Mouse (Mus musculus) MEL-GATA-1-ER (cell line): ENCODE results near the gene Gm7544.
"Not testable (repeated sequence)": the region's sequence is repeated elsewhere in the genome, so short reads cannot be mapped to it uniquely, and the experiment has no call there.

Source experiments
- DNase-seq: peaks from one replicate; pipeline ENCODE4 v3.0.0-alpha.2; 2012; ENCODE audit warnings: low read depth; ENCODE audit errors: extremely low read depth

The Gm7544 gene

DNA sequence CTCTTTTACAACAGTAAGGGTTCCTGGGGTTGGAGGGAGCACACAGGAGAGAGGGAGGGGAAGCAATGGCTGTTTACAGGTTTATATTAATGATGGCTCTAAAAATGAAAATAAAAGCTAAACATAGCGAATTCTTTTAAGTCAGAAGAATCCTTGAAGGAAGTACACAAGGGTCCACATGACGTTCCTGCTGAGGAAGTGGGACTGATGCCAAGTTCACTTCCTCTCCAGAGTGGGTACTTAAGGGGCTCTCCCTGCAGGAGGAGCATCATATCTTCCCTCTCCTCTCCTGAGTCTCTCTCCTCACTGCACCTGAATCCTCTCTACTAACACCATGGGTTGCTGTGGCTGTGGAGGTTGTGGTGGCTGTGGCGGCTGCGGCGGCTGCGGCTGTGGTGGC is 31.2 kb downstream of the Gm7544 start, which contains the start of gene A030014E15Rik:
A030014E15Rik (plus strand) TSS at position 268 of the 400 bp plus-strand sequence.
- peak; percentile 6 for DNase-seq

DNA sequence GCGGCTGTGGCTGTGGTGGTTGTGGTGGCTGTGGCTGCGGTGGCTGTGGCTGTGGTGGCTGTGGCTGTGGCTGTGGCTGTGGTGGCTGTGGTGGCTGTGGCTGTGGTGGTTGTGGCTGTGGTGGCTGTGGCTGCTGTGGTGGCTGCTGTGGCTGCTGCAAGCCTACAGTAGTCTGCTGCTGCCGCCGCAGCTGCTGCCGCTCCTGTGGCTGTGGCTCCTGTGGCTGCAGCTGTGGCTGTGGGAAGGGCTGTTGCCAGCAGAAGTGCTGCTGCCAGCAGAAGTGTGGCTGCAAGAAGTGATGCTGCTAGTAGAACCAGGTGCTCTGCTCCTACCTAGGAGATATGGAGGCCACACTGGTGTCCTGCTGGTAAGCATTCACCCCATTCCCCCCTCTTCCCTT is 42.4 kb downstream of the Gm7544 start:
- DNase-seq = not testable (repeated sequence)

DNA sequence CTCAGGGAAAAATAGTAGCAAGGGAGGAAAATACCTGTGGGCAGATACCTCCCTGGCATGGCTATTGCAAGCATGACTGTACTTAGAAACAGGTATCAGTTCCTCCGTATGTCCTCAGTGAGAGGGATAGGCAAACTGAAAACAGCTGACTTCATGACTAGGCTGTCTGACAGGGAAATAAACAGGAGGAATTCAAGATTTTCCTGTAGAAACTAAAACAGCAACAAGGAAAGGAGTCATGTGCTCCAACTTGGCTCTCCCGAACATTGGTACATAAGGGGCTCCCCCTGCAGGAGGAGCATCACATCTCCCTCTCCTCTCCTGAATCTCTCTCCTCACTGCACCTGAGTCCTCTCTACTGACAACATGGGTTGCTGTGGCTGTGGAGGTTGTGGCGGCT is 42.8 kb downstream of the Gm7544 start, which contains the start of gene A030005L19Rik:
A030005L19Rik (plus strand) TSS at position 301 of the 400 bp plus-strand sequence.
- DNase-seq = no peak

DNA sequence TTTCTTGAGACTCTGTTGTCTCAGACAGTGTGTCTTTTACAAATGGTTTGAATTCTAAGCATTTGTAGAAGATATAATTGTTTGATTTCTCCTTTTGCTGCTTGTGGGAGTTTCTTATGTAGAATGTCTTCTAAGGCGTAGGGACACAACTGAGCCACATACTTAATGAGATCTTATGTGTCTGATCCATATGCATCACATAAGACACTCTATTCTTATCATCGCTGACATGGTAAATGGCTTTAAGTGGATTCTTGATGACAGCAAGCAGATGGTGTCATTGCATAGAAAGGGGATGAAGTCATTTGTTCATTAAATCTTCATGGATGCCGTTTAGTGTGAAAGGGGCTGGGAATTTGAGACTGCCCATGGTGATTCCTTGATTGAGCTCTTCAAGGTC is 49.9 kb downstream of the Gm7544 start:
- DNase-seq = no peak
